In the genomic region with DNA sequence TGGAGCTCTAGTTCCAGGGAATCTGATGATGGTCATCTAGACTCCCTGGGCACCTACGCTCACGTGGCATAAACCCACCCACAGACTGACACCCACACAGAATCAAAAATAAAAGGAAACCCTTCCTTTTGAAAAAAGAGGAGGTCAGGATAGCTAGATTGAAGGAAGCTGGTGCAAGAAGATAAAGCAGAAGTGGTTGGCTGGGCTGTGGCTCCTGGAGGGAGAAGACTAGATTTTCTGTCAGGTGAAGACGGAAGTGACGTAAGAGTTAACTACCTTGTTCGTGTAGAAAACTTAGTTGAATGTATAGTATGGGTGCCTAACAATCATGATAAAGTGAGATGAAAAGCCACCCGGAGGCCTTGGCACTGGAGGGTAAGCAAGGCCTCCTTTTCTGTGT, we compare ENCODE assay signal across 11 mouse cellular contexts.
"Had no signal": no experiment of that assay in that cellular context is flagged by ENCODE, and none has a peak within 500 bp of the region (broad histone marks: within the 10 kb centered on the region; RNA-seq: fewer than 3 reads in every experiment).

No protein-coding gene starts in this region.

- H3K4me3 ChIP-seq: limb, embryonic 13.5 days; liver, embryonic 15.5 days; midbrain, embryonic 10.5 days; neural tube, embryonic 12.5 days had no signal

- H3K4me1 ChIP-seq: limb, embryonic 13.5 days; liver, embryonic 15.5 days; midbrain, embryonic 10.5 days had no signal

- DNase-seq: kidney, adult 11 months; kidney, adult 9 months; kidney, postnatal 36 days; layer of hippocampus, adult 9-11 months; midbrain, embryonic 14.5 days; right cerebral cortex, adult 18-20 months; thymus, postnatal 14 days had no signal
